ENCODE assay signal across 24 mouse cellular contexts in genomic region chr11:7531847-7532246, GRCm38 (mm10).
"Had no signal": no experiment of that assay in that cellular context is flagged by ENCODE, and none has a peak within 500 bp of the region (broad histone marks: within the 10 kb centered on the region; RNA-seq: fewer than 3 reads in every experiment).

No protein-coding gene starts in this region.

- H3K9me3 ChIP-seq: heart, embryonic 15.5 days; hindbrain, embryonic 15.5 days; limb, embryonic 15.5 days; liver, embryonic 12.5 days had no signal

- H3K4me1 ChIP-seq: heart, embryonic 13.5 days; heart, embryonic 15.5 days; hindbrain, embryonic 13.5 days; hindbrain, embryonic 15.5 days; liver, embryonic 12.5 days had no signal

- H3K27me3 ChIP-seq: heart, embryonic 13.5 days; heart, embryonic 15.5 days; hindbrain, embryonic 13.5 days; hindbrain, embryonic 15.5 days; limb, embryonic 13.5 days; limb, embryonic 15.5 days; liver, embryonic 12.5 days had no signal

- H3K9ac ChIP-seq: heart, embryonic 13.5 days; heart, embryonic 15.5 days; hindbrain, embryonic 13.5 days; hindbrain, embryonic 15.5 days; limb, embryonic 13.5 days; limb, embryonic 15.5 days; liver, embryonic 12.5 days; liver, embryonic 14.5 days had no signal

- H3K36me3 ChIP-seq: heart, embryonic 13.5 days; heart, embryonic 15.5 days; hindbrain, embryonic 13.5 days; hindbrain, embryonic 15.5 days; limb, embryonic 13.5 days; limb, embryonic 15.5 days; liver, embryonic 12.5 days had no signal

- H3K4me2 ChIP-seq: heart, embryonic 11.5 days; heart, embryonic 13.5 days; heart, embryonic 15.5 days; hindbrain, embryonic 13.5 days; hindbrain, embryonic 15.5 days; limb, embryonic 13.5 days; limb, embryonic 15.5 days; liver, embryonic 12.5 days had no signal

- H3K4me3 ChIP-seq: heart, adult 2 months; heart, embryonic 13.5 days; heart, embryonic 15.5 days; hindbrain, embryonic 13.5 days; hindbrain, embryonic 15.5 days; layer of hippocampus, adult 2 months; limb, embryonic 13.5 days; limb, embryonic 15.5 days; liver, embryonic 12.5 days had no signal

- DNase-seq: gastrocnemius, postnatal 14 days; gastrocnemius, postnatal 36 days; heart, adult 11 months; heart, adult 2 months; heart, postnatal 14 days; heart, postnatal 36 days; kidney, adult 18-20 months; kidney, adult 8-10 months; kidney, postnatal 10 days; kidney, postnatal 25 days; kidney, postnatal 4 days; left cerebral cortex, postnatal 4 days had no signal

- ATAC-seq: hindbrain, postnatal 0 days; intestine, postnatal 0 days; liver, embryonic 12.5 days had no signal

- H3K27ac ChIP-seq: heart, adult 2 months; heart, embryonic 13.5 days; heart, embryonic 15.5 days; hindbrain, embryonic 13.5 days; hindbrain, embryonic 15.5 days; hindbrain, postnatal 0 days; layer of hippocampus, adult 2 months; limb, embryonic 13.5 days; limb, embryonic 15.5 days; liver, embryonic 12.5 days; liver, embryonic 14.5 days had no signal
